Mouse (Mus musculus) liver, embryonic 14.5 days (tissue): ENCODE data around the gene Efemp2. TPM values are rescaled to one million over a fixed set of nuclear protein-coding genes. Genes with fewer than 3 reads are reported as not detected.

Experiments used
- ATAC-seq: fragments of 200-750 bp; cut with Nextera tagmentation; 2 replicates; pipeline ENCODE4 v1.8.0; 2017; ENCODE audit warnings: moderate number of reproducible peaks, mild to moderate bottlenecking, moderate library complexity; ENCODE audit not compliant: insufficient read depth
- DNase-seq, 3 experiments: peaks; one replicate each; pipeline ENCODE4 v3.0.0-alpha.2; 2012 to 2013; ENCODE audit warnings: low read depth in 3 of 3, low spot score in 3 of 3
- H3K27ac ChIP-seq: fragments of 300-500 bp; sonication (generic); 2 replicates; pipeline ENCODE4 v1.5.1; 2014; ENCODE audit warnings: moderate library complexity, mild to moderate bottlenecking, control low read depth, inconsistent platforms
- H3K27me3 ChIP-seq: fragments of 300-500 bp; sonication (generic); 2 replicates; pipeline ENCODE4 v1.6.1; 2014; ENCODE audit warnings: mild to moderate bottlenecking, low read length, moderate library complexity; ENCODE audit not compliant: control insufficient read depth, insufficient read depth
- H3K36me3 ChIP-seq: fragments of 300-500 bp; sonication (generic); replicated peaks from 2 replicates; pipeline ENCODE4 v1.6.1; 2014; ENCODE audit warnings: low read depth; ENCODE audit not compliant: control insufficient read depth, insufficient read depth
- H3K4me1 ChIP-seq, 2 experiments: fragments of 200-500 bp in 1 of 2; fragments of 300-500 bp in 1 of 2; sonication (generic) in 1 of 2; replicated peaks; 2 replicates each; pipeline ENCODE4 v1.6.1; 2012 to 2014; ENCODE audit warnings: antibody characterized with exemption in 1 of 2, inconsistent platforms in 1 of 2, low read length in 1 of 2; ENCODE audit not compliant: control insufficient read depth in 2 of 2, insufficient read depth in 2 of 2
- H3K4me2 ChIP-seq: fragments of 300-500 bp; sonication (generic); 2 replicates; pipeline ENCODE4 v1.6.1; 2014; ENCODE audit warnings: low read depth, mild to moderate bottlenecking, control low read depth, moderate library complexity
- H3K4me3 ChIP-seq, 2 experiments: fragments of 200-500 bp in 1 of 2; fragments of 300-500 bp in 1 of 2; sonication (generic) in 1 of 2; 2 replicates each; pipeline ENCODE4 v1.5.1; 2012 to 2014; ENCODE audit warnings: low read depth in 2 of 2, low read length in 2 of 2, mild to moderate bottlenecking in 2 of 2, control low read depth in 1 of 2, inconsistent platforms in 1 of 2, moderate library complexity in 1 of 2; ENCODE audit not compliant: insufficient read depth in 1 of 2
- H3K9ac ChIP-seq: fragments of 300-500 bp; sonication (generic); replicated peaks from 2 replicates; pipeline ENCODE4 v1.6.1; 2014; ENCODE audit warnings: mild to moderate bottlenecking, control low read depth, moderate library complexity
- H3K9me3 ChIP-seq: fragments of 300-500 bp; sonication (generic); 2 replicates; pipeline ENCODE4 v1.6.1; 2016; ENCODE audit warnings: low read length, mixed read lengths; ENCODE audit not compliant: control insufficient read depth
- CTCF ChIP-seq: IDR thresholded peaks from 2 replicates; pipeline ENCODE4 v1.5.1; 2016; ENCODE audit warnings: antibody characterized with exemption, low read depth, control low read depth
- EP300 ChIP-seq: IDR thresholded peaks from 2 replicates; pipeline ENCODE4 v1.6.1; 2016; ENCODE audit warnings: antibody characterized with exemption, low read depth
- WGBS: fragments of 180-500 bp; shearing (Covaris S2); extraction: QIAGEN DNeasy Blood & Tissue Kit; methylation state at CpG from one replicate; pipeline ENCODE4 v1.1.7; 2014; ENCODE audit not compliant: insufficient replicate concordance; 5-methylcytosine and 5-hydroxymethylcytosine counted together
- polyA plus RNA-seq, 2 experiments: library from polyadenylated mRNA; depleted of rRNA in 1 of 2; stranded (reverse) in 1 of 2; unstranded in 1 of 2; fragments of >200 nt; fragmentation: Nextera tagmentation in 1 of 2; extraction: Ambion mirVana in 1 of 2; gene quantifications; 2 replicates each; pipeline versions ENCODE4 v1.2.1 to v1.2.3; 2012 to 2014

Efemp2 gene
- polyA plus RNA-seq, 2 experiments = 11.4 to 11.6 TPM

- Histone ChIP-seq H3K4me2 (no peak overlapping the region), H3K9ac (no peak overlapping the region), H3K27ac (no peak overlapping the region), H3K36me3 (no peaks in the 10 kb centered on the region), H3K4me1 (peaks cover 0 to 2% of the 10 kb centered on the region in 2 experiments; a peak in 1 of 4 replicates), H3K27me3 (peaks cover 28% of the 10 kb centered on the region), H3K9me3 (no peaks in the 10 kb centered on the region), H3K4me3 (no peak overlapping the region)
- TF ChIP-seq EP300 = no peak
- no peak for TF ChIP-seq CTCF
- DNase-seq = no peak
- 74% methylated on average over 18 of the region's 18 CpGs for WGBS
- ATAC-seq = no peak
Observed at GRCm38 (mm10) chr19:5477668-5478300, 4.0 kb downstream of the Efemp2 start.

- ATAC-seq (no peak), DNase-seq (no peak)
- no peaks in the 10 kb centered on the region for H3K4me1 ChIP-seq
- WGBS = 77% methylated on average over 10 of the region's 10 CpGs
- no peak overlapping the region for H3K4me2 ChIP-seq
- no peak overlapping the region for H3K4me3 ChIP-seq
- no peaks in the 10 kb centered on the region for H3K9me3 ChIP-seq
- H3K27ac ChIP-seq = no peak overlapping the region
- peaks cover 3% of the 10 kb centered on the region for H3K36me3 ChIP-seq
- no peak overlapping the region for H3K9ac ChIP-seq
- TF ChIP-seq EP300 (no peak), CTCF (no peak)
- peaks cover 8% of the 10 kb centered on the region for H3K27me3 ChIP-seq
Observed at GRCm38 (mm10) chr19:5480016-5480415, 6.3 kb downstream of the Efemp2 start.

GRCm38 (mm10) chr19:5481398-5481797 is 7.6 kb downstream of the Efemp2 start:
- ATAC-seq (no peak), DNase-seq (no peak)
- Histone ChIP-seq H3K4me3 (no peak overlapping the region), H3K27me3 (no peaks in the 10 kb centered on the region), H3K9me3 (no peaks in the 10 kb centered on the region), H3K4me1 (no peaks in the 10 kb centered on the region), H3K4me2 (no peak overlapping the region), H3K36me3 (peaks cover 3% of the 10 kb centered on the region), H3K27ac (no peak overlapping the region), H3K9ac (no peak overlapping the region)
- WGBS = 85% methylated on average over 10 of the region's 10 CpGs
- TF ChIP-seq CTCF (no peak), EP300 (no peak)

GRCm38 (mm10) chr19:5483386-5484359 is 9.9 kb downstream of the Efemp2 start:
- 79% methylated on average over 19 of the region's 19 CpGs for WGBS
- H3K9me3 ChIP-seq = no peaks in the 10 kb centered on the region
- H3K9ac ChIP-seq = no peak overlapping the region
- no peak overlapping the region for H3K4me3 ChIP-seq
- no peaks in the 10 kb centered on the region for H3K27me3 ChIP-seq
- peaks cover 11% of the 10 kb centered on the region in 2 experiments for H3K4me1 ChIP-seq
- no peak overlapping the region for H3K27ac ChIP-seq
- H3K36me3 ChIP-seq = peaks cover 3% of the 10 kb centered on the region
- no peak overlapping the region for H3K4me2 ChIP-seq
- DNase-seq = no peak
- TF ChIP-seq CTCF (no peak), EP300 (no peak)
- no peak for ATAC-seq

- Histone ChIP-seq H3K36me3 (peaks cover 3% of the 10 kb centered on the region), H3K4me2 (no peak overlapping the region), H3K9me3 (no peaks in the 10 kb centered on the region), H3K4me3 (no peak overlapping the region), H3K27ac (no peak overlapping the region), H3K27me3 (no peaks in the 10 kb centered on the region), H3K9ac (no peak overlapping the region), H3K4me1 (peaks cover 12 to 17% of the 10 kb centered on the region in 2 experiments)
- TF ChIP-seq CTCF (no peak), EP300 (no peak)
- ATAC-seq (no peak), DNase-seq (no peak)
- WGBS = 78% methylated on average over 5 of the region's 5 CpGs
Observed at GRCm38 (mm10) chr19:5484496-5484895, 10.7 kb downstream of the Efemp2 start.
